Mouse (Mus musculus): ENCODE data around the gene N4bp2l2. TPM values are rescaled to one million over a fixed set of nuclear protein-coding genes. Genes with fewer than 3 reads are reported as not detected.
A peak's percentile ranks its signal among the peaks of the same experiment; 100 is the strongest.
"Not testable (repeated sequence)": the region's sequence is repeated elsewhere in the genome, so short reads cannot be mapped to it uniquely, and the experiment has no call there.

N4bp2l2 gene
- 10 to 100 TPM; 80.9 to 87.5 TPM for total RNA-seq (2021)
- long read RNA-seq, full-length matches to known transcripts: 4 of 12 reads
- long read RNA-seq, partial matches to known transcripts: 1 of 12 reads
- long read RNA-seq, other reads (novel, unspliced or antisense): 7 of 12 reads

DNA sequence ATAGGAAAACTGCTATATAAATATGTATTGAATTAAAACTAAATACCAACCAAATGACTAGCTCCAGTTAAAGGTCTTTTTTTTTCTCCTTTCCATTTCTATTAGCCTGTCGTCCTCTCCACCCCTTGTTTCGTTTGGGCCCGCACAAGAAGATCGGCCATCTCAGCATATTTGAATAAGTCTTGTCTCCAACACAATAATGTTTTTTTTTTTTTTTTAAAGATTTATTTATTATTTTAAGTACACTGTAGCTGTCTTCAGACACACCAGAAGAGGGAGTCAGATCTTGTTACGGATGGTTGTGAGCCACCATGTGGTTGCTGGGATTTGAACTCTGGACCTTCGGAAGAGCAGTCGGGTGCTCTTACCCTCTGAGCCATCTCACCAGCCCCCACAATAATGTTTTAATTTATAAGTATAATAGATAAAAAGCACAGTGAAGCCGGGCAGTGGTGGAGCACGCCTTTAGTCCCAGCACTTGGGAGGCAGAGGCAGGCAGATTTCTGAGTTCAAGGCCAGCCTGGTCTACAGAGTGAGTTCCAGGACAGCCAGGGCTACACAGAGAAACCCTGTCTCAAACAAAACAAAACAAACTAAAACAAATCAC lies at the start of gene N4bp2l2:
N4bp2l2 (minus strand) TSS at position 51 of the 607 bp plus-strand sequence.
- not testable (repeated sequence) for DNase-seq (ENCODE audit: low spot score in 2 of 2)

DNA sequence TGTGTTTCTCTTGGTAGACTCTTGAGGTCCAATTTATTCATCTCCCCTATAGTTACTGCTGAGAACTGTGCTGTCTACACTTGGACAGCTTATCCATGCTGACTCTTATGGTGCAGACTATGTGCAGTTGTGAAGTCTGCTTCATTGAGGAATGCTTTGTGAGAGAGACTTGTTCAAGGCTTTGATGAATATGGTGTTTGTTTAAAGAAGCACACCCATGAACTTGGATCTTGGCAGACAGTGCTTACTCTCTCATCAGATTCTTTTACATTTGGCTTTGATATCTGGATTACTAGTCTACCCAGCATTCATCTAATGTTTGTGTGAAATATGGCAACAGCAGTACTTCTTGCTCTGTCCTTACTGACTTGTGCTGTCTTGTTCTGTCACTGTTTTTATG lies 47.4 kb upstream of the N4bp2l2 start:
- DNase-seq (ENCODE audit: low spot score in 2 of 2): no peak

DNA sequence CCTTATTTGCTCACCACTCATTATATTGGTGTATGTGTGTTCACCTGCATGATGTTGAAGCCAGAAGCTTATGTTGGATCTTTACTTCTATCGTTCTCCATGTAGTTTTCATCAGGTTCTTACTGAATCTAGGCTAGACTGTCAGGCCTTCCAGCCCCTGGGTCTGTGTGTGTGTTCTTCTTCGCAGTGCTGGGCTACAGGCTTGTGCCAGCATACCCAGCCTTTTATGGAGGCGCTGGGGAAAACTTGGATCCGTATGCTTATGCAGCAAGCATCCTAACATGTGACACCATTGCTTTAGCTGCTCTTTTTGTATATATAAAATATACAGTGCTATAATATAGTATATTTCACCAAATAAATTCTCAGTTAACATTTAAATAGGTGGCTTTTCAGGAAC lies 45.5 kb upstream of the N4bp2l2 start:
- no peak for DNase-seq (ENCODE audit: low spot score in 2 of 2)

DNA sequence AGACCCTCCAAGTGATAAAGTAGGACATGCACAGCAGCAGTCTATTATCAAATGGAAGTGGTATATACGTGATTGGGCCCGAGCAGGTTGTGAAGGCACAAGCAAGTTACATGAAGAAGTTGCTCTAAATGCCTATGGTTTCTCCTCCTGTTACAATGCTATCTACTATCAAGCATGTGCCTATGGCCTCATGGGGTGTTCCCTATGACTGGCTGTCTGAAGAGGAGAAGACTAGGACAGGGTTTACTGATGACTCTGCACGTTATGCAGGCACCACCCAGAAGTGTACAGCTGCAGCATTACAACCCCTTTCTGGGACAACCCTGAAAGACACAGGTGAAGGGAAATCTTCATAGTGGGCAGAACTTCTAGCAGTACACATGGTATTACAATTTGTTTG lies 41.2 kb upstream of the N4bp2l2 start:
- DNase-seq (ENCODE audit: low spot score in 2 of 2): not testable (repeated sequence)

DNA sequence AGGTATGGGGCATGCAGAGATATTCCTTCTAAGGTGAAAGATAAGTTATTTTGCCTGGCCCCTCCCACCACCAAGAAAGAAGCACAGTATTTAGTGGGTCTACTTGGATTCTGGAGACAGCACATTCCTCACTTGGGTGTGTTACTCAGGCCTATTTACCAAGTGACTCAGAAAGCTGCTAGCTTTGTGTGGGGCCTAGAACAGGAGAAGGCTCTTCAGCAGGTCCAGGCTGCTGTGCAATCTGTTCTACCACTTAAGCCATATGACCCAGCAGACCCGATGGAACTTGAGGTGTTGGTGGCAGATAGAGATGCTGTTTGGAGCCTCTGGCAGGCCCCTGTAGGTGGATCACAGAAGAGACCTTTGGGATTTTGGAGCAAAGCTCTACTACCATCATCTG lies 40.7 kb upstream of the N4bp2l2 start:
- DNase-seq (ENCODE audit: low spot score in 2 of 2): not testable (repeated sequence)

DNA sequence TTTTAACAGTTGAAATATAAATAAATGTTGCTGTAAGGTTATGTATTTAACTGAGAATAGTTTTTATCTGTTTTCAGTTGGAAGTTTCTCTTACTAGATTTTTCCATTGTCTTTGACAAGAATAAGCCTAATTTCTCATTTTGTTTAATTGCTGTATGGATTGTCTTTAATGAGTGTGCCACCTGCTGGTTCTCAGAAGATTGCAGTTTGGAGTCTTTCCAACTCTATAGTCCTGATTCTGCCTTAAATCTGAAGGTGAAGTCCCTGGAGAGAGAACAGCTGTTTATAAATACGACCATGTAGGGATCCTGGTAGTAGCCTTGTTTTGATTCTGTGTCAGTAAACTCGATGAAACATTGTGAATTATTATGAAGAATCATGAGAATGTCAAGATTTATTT lies 36.7 kb upstream of the N4bp2l2 start:
- peak in 1 of 2 experiments; percentile 72 for DNase-seq (ENCODE audit: low spot score in 2 of 2)

DNA sequence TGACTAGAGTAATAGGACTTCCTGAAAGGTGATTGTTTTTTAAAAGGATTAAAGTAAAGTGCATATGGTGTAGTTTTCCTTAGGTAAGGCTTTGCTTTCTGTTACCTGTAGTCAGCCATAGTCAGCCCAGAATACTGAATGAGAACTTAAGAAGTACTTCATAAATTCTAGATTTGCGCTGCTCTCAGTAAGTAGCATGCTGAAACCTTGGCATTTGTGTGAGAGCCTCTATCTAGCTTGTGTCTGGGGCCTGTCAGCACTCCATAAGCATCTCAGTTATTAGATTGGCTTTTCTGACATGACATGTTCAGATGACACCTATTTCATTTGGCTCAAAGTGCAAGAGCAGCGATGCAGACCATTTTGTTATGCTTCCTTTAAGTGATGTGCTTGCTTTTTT lies 27.3 kb upstream of the N4bp2l2 start:
- no peak for DNase-seq (ENCODE audit: low spot score in 2 of 2)

DNA sequence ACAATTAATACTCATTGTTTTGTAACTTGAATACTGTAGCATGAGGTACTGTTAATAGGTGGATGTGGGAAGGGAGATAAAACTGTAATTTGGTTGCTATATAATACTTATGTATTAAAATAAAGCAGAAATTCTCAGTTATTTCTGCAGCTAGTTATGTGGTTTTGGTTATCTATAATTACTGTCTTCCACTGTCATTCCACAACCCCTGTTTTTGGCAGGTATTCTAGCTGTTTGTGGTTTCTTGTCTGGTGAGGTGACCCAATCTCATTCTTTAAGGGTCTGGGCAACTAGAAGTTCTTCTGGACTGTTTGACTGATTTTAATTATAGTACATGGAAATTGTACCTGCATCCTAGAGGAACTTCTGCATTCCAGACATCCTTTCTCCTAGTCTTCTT lies 24.7 kb upstream of the N4bp2l2 start:
- DNase-seq (ENCODE audit: low spot score in 2 of 2): no peak

DNA sequence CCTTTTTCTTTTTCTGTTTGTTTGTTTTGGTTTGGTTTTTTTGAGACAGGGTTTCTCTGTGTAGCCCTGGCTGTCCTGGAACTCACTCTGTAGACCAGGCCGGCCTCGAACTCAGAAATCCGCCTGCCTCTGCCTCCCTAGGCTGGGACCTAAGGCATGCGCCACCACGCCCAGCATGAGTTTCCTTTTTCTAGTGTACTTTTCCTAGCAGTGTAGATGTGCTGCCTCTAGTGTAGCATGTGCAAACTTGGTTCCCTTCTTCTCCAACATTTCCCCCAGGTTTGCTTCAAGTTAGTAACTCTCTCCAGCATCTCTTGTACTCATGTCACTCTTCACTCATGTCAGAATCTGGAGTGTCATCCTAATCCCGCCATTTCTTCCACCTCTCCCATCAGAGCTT lies 16.9 kb upstream of the N4bp2l2 start:
- not testable (repeated sequence) for DNase-seq (ENCODE audit: low spot score in 2 of 2)

DNA sequence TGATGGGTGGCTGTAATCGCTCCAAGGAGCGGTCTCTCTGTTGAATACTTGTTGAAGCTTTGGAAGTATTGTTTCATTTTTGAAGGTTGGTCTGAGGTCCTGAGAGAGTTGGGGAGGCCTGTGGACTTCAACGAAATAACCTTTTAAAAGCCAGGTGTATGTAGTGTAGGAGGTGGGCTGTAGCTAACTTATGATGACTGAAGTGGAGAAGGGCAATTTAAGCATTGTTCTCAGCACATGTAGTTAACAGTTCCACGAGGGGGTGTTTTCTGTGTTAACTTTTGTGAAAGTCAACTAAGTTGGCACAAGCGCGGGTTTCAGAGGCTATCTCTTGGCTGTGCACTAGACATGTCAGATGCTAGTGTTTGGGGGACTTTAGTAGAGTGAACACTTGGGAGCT lies 8.9 kb upstream of the N4bp2l2 start:
- DNase-seq (ENCODE audit: low spot score in 2 of 2): no peak

DNA sequence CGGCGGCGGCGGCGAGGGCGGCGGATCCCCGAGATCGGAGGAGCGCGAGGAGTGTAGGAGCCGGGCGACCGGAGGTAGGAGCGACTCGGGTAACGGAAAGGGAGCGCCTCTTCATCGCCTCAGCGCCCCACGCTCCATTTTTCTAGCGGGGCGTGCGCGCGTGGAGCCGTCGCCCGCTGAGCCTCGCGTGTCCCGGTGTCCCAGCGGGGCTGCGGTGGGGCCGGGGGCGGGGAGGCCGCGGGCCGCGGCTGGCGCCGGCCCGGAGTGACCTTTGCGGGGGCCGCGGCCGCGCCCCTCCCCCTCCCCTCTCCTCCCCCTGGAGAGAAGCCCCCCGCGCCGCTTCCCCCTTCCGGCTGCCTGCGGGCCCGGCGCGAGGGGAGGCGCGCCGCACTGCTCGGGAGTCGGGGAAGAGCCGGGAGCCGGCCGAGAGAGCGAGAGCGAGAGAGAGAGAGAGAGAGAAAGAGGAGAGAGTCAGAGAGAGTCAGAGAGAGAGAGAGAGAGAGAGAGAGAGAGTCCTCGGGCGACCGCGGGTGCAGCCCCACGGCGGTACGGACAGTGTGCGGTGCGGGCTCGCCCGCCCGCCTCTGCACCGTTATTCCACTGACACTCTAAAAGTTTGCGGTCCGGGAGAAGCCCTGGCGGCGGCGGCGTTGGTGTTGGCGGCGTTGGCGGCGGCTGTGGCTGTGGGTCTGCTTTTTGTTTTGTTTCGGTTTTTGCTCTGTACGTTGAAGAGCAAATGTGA lies 8.1 kb upstream of the N4bp2l2 start:
- DNase-seq (ENCODE audit: low spot score in 2 of 2): peak in 1 of 2 experiments; percentile 19

DNA sequence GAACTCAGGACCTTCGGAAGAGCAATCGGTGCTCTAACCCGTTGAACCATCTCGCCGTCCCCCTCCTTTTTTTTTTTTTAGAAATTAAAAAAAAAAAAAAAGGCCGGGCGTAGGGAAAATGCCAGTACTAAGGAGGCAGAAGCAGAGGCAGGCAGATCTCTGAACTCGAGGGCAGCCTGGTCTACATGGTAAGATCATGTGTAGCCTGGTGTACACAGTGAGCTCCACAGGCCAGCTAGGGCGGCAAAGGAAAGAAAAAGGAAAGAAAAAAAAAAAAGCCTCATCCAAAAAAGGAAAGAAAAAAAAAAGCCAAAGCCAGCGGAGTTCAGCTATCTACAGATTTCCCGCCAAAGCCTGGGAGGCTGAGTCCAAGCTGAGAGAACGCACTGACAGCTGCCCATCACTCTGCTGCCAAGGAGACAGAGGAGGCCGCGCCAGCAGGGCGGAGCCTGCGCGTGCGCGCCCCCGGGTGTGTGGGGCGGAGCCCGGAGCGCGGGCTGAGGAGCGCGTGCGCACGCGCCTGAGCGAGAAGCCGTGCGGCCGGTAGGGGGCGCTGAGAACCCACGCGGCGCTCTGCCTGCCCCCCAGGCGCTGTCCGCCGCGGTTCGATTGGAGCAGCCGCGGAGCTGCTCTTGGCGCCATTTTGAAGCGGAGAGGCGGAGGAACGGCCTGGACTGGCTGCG lies 7.3 kb upstream of the N4bp2l2 start, which contains the start of gene Pds5b:
Pds5b (plus strand) TSS at position 587 of the 683 bp plus-strand sequence.
- DNase-seq (ENCODE audit: low spot score in 2 of 2): peak; percentile 92 to 96

DNA sequence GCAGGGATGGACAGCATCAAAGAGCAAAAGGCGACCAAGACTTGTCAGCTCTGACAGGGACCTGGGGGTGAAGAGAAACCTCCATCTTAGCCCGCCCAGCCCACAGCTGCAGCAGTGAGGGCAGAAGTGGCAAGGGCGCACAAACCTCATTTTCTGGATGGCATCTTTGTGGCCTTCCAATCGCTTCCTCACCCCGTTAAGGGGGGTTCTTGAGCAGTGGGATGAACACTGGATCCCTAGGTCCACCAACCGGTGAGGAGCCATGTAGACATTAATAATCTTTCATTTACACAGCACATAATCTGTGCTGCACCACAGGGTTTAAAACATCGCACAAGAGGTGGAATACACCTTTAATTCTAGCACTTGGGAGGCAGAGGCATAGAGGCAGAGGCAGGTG lies 6.4 kb upstream of the N4bp2l2 start:
- no peak for DNase-seq (ENCODE audit: low spot score in 2 of 2)

DNA sequence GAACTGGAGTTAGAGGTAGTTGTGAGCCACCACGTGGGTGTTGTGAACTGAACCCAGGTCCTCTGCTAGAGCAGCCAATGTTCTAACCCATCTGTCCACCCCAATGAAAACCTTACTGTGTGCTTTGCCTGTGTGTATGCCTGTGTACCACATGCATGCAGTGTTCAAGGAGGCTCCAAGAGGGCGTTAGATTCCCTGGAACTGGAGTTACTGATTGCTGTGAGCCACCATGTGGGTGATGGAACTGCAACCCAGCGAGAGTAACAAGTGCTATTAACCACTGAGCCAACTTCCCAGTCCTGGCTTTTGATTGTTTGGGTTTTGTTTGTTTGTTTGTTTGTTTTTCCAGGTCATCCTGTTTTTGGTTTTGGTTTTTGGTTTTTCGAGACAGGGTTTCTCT lies 2.7 kb upstream of the N4bp2l2 start:
- no peak for DNase-seq (ENCODE audit: low spot score in 2 of 2)

DNA sequence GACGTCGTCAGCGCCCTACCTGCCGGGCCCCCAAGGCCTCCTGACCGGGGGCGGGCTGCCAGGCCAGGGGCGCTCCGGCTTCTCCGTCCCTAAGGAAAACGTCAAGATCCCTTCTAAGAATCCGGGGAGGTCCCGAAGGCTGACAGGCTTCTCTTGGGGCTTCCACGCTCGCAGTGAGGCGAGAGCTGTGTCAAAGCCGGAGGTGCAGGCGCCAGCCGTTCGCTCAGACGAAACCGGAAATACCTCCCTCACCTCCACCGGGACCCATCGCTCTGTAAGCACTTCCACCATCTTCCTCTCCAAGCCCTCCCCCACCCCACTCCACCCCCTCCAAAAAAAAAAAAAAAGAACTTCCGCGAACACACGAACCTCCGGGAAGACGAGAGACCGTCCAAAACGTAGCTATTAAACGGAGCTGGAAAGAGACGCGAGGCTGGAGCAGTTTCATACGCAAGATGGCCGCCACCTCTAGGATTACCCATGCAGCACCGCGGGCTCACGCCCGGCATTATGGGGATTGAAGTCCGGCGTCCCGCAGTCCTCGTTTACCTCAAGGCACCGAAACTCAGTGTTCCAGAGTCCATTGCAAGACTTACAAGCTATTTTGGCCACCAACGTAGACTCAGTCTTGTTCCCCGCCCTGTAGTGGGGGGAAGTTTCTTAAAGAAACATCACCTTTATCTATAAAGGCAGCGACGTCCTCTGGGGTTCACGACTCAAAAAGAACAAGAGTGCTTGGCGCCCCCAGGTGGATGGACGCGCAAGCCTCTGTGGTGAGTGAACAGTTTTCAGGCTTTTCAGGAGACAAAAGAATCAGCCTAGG lies 640 bp downstream of the N4bp2l2 start:
- DNase-seq (ENCODE audit: low spot score in 2 of 2): peak; percentile 95 to 99

DNA sequence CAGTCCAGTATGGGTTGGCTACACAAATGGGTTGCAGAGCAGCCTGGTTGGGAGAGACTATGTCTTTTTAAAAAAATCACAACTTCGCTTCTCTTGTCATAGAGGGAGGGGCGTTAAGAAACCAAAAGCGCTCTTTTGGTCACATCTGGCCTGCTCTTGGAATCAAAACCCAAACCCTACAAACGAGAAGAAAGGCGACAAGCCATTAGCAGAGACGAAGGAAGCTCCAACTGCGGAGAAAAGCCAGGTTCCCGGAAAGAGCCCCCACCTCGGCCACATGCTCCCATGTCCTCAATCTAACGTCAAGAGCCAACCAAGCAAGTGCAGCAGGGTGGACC lies 1.2 kb downstream of the N4bp2l2 start:
- no peak for DNase-seq (ENCODE audit: low spot score in 2 of 2)

DNA sequence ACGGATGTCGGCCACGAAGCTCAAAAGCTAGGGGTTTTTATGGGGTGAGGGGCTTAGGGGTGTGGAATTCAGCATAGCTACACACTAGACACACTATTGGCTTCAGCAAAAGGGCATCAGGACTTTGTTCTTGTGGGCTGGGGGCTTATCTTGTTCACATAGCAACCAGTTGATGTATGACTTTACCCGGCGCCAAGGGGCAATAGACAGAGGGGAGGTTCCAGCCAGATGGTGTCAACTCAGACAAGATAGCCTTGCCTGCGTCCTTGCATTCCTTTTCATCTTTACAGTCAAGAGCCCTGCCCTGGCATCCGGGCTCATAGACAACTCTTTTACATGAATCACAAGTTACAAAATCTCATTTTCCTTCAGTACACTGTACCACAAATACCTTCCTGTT lies 2.1 kb downstream of the N4bp2l2 start:
- DNase-seq (ENCODE audit: low spot score in 2 of 2): not testable (repeated sequence)

DNA sequence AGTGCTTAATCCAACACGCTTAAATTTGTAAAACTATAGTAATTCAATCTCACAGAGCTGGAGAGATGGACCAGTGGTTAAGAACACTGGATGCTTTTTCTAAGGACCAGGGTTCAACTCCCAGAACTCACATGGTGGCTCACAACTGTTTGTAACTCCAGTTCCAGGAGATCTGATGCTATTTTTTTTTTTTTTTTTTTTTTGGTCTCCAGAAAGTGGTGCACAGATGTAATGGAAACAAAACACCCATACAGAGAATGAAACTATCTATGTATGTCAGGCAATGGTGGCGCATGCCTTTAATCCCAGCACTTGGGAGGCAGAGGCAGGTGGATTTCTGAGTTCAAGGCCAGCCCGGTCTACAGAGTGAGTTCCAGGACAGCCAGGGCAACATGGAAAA lies 5.7 kb downstream of the N4bp2l2 start:
- DNase-seq (ENCODE audit: low spot score in 2 of 2): not testable (repeated sequence)

DNA sequence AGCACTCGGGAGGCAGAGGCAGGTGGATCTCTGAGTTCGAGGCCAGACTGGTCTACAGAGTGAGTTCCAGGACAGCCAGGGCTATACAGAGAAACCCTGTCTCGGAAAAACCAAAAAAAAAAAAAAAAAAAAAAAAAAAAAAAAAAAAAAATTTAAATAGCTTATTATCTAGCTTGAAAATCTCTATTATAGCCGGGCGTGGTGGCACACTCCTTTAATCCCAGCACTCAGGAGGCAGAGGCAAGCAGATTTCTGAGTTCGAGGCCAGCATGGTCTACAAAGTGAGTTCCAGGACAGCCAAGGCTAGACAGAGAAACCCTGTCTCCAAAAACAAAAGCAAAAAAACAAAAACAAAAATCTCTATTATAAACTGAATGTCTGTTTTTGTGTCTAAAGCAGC lies 6.6 kb downstream of the N4bp2l2 start:
- not testable (repeated sequence) for DNase-seq (ENCODE audit: low spot score in 2 of 2)

DNA sequence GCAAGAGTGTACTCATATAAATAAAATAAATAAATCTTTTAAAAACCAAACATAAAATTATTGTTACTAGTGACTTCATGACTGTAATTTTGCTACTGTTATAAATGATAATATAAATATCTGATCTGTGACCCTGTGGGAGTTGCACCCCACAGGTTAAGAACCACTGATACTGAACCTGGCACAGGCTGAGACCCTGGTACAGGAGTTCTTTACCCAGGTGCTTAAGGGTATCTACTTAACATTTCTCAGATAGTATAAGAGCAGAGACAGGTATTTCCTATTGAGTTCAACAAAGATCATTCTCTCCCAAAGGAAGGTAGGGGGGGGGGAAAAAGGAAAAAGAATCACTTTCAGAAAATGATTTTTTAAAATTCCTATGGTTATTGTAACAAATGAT lies 11.4 kb downstream of the N4bp2l2 start:
- no peak for DNase-seq (ENCODE audit: low spot score in 2 of 2)

DNA sequence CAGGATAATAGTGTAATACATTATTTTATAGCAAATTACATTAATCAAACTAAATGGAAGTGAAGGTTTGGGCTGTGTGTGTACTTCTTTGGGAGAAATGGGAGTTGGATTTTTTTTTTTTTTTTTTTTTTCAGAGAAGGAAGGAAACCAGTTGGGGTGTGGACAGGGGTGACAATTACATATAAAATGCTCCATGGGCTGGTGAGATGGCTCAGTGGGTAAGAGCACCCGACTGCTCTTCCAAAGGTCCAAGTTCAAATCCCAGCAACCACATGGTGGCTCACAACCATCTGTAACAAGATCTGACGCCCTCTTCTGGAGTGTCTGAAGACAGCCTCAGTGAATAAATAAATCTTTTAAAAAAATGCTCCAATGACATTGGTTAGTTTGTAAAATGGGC lies 13.4 kb downstream of the N4bp2l2 start:
- DNase-seq (ENCODE audit: low spot score in 2 of 2): no peak

Data from layer of hippocampus, adult 18-20 months (tissue).